Mouse (Mus musculus): ENCODE data around the gene Dner. TPM values are rescaled to one million over a fixed set of nuclear protein-coding genes. Genes with fewer than 3 reads are reported as not detected.

The Dner gene
- total and polyA plus RNA-seq, 3 experiments = not detected

GRCm38 (mm10) chr1:84325309-84325708 is 370.7 kb downstream of the Dner start:
- Histone ChIP-seq H3K4me1 (ENCODE audit: control insufficient read depth in 1 of 2, insufficient read depth in 2 of 2, low read length in 2 of 2) (no peaks in the 10 kb centered on the region), H3K9me3 (replicated peaks; ENCODE audit: insufficient read depth, low read length) (no peaks in the 10 kb centered on the region), H3K27ac (ENCODE audit: control insufficient read depth, low read depth, low read length) (no peak overlapping the region), H3K9ac (ENCODE audit: control insufficient read depth, low read depth, low read length, poor library complexity, severe bottlenecking) (no peak overlapping the region), H3K27me3 (ENCODE audit: control insufficient read depth in 1 of 2, insufficient read depth in 2 of 2, low read length in 2 of 2) (no peaks in the 10 kb centered on the region), H3K4me3 (ENCODE audit: control insufficient read depth in 1 of 2, insufficient read depth in 1 of 2, low read depth in 2 of 2, low read length in 2 of 2) (no peak overlapping the region), H3K79me2 (ENCODE audit: control insufficient read depth, insufficient read depth, low read length, poor library complexity) (no peaks in the 10 kb centered on the region), H3K36me3 (ENCODE audit: control insufficient read depth in 1 of 2, insufficient read depth in 2 of 2, low read length in 2 of 2) (no peaks in the 10 kb centered on the region)
- no peak for DNase-seq (ENCODE audit: low read depth, low spot score)
- TF ChIP-seq CHD1 (IDR thresholded peaks at IDR 0.05; ENCODE audit: low read depth, low read length) (no peak), MAX (IDR thresholded peaks at IDR 0.05; ENCODE audit: low read length) (no peak), GATA1 (IDR thresholded peaks at IDR 0.05; ENCODE audit: low read depth, low read length) (no peak), POLR2A (IDR thresholded peaks at IDR 0.05; ENCODE audit: control insufficient read depth in 1 of 2, insufficient read depth in 1 of 2, low read depth in 1 of 2, low read length in 2 of 2, poor library complexity in 1 of 2) (no peak), E2F4 (IDR thresholded peaks at IDR 0.05; ENCODE audit: borderline replicate concordance, low read depth, low read length) (no peak), NELFE (IDR thresholded peaks at IDR 0.05; ENCODE audit: low read depth, low read length) (no peak), TBP (IDR thresholded peaks at IDR 0.05; ENCODE audit: low read depth, low read length) (no peak), GABPA (IDR thresholded peaks at IDR 0.05; ENCODE audit: low read depth, low read length) (no peak), UBTF (IDR thresholded peaks at IDR 0.05; ENCODE audit: borderline replicate concordance, insufficient read depth, low read depth, low read length) (no peak), ZNF384 (IDR thresholded peaks at IDR 0.05; ENCODE audit: low read depth, low read length) (no peak), NRF1 (IDR thresholded peaks at IDR 0.05; ENCODE audit: insufficient read depth, low read depth, low read length, poor library complexity, severe bottlenecking) (no peak), SMC3 (IDR thresholded peaks at IDR 0.05; ENCODE audit: low read depth, low read length) (no peak), MYC (IDR thresholded peaks at IDR 0.05; ENCODE audit: low read depth, low read length) (no peak), USF2 (IDR thresholded peaks at IDR 0.05; ENCODE audit: borderline replicate concordance in 1 of 2, insufficient read depth in 1 of 2, low read depth in 1 of 2, low read length in 2 of 2) (no peak), ZMIZ1 (IDR thresholded peaks at IDR 0.05; ENCODE audit: low read depth, low read length) (no peak), POLR2AphosphoS2 (IDR thresholded peaks at IDR 0.05; ENCODE audit: low read length) (no peak), BHLHE40 (IDR thresholded peaks at IDR 0.05; ENCODE audit: borderline replicate concordance, low read depth, low read length) (no peak), USF1 (IDR thresholded peaks at IDR 0.05; ENCODE audit: low read depth, low read length) (no peak), TCF12 (IDR thresholded peaks at IDR 0.05; ENCODE audit: low read depth, low read length) (no peak), TAL1 (IDR thresholded peaks at IDR 0.05; ENCODE audit: low read length) (no peak)

- Histone ChIP-seq H3K27ac (ENCODE audit: control insufficient read depth, low read depth, low read length) (no peak overlapping the region), H3K27me3 (ENCODE audit: control insufficient read depth in 1 of 2, insufficient read depth in 2 of 2, low read length in 2 of 2) (no peaks in the 10 kb centered on the region), H3K4me1 (ENCODE audit: control insufficient read depth in 1 of 2, insufficient read depth in 2 of 2, low read length in 2 of 2) (no peaks in the 10 kb centered on the region), H3K4me3 (ENCODE audit: control insufficient read depth in 1 of 2, insufficient read depth in 1 of 2, low read depth in 2 of 2, low read length in 2 of 2) (no peak overlapping the region), H3K9ac (ENCODE audit: control insufficient read depth, low read depth, low read length, poor library complexity, severe bottlenecking) (no peak overlapping the region), H3K9me3 (replicated peaks; ENCODE audit: insufficient read depth, low read length) (no peaks in the 10 kb centered on the region), H3K36me3 (ENCODE audit: control insufficient read depth in 1 of 2, insufficient read depth in 2 of 2, low read length in 2 of 2) (no peaks in the 10 kb centered on the region), H3K79me2 (ENCODE audit: control insufficient read depth, insufficient read depth, low read length, poor library complexity) (no peaks in the 10 kb centered on the region)
- TF ChIP-seq USF1 (IDR thresholded peaks at IDR 0.05; ENCODE audit: low read depth, low read length) = no peak
- TF ChIP-seq MAX (IDR thresholded peaks at IDR 0.05; ENCODE audit: low read length) = no peak
- TF ChIP-seq MEF2A (IDR thresholded peaks at IDR 0.05; ENCODE audit: extremely low read depth, insufficient replicate concordance, low read depth, low read length, poor library complexity, severe bottlenecking) = no peak
- no peak for TF ChIP-seq RAD21 (IDR thresholded peaks at IDR 0.05; ENCODE audit: low read depth, low read length)
- no peak for TF ChIP-seq MYB (IDR thresholded peaks at IDR 0.05; ENCODE audit: low read depth, low read length)
- TF ChIP-seq ZMIZ1 (IDR thresholded peaks at IDR 0.05; ENCODE audit: low read depth, low read length) = no peak
- TF ChIP-seq CHD2 (IDR thresholded peaks at IDR 0.05; ENCODE audit: low read length) = no peak
- no peak for TF ChIP-seq USF2 (IDR thresholded peaks at IDR 0.05; ENCODE audit: borderline replicate concordance in 1 of 2, insufficient read depth in 1 of 2, low read depth in 1 of 2, low read length in 2 of 2)
- no peak for TF ChIP-seq CTCF (IDR thresholded peaks at IDR 0.05 in 2 of 3, conservative IDR thresholded peaks at IDR 0.05 in 1 of 3; ENCODE audit: control insufficient read depth in 1 of 3, insufficient read depth in 1 of 3, low read depth in 2 of 3, low read length in 3 of 3, poor library complexity in 1 of 3, severe bottlenecking in 1 of 3)
- DNase-seq (ENCODE audit: low read depth, low spot score) = no peak
Observed at GRCm38 (mm10) chr1:84321327-84321726, 374.7 kb downstream of the Dner start.

Measured in MEL (cell line).